Mouse (Mus musculus): ENCODE data around the gene Gm26741. TPM values are rescaled to one million over a fixed set of nuclear protein-coding genes. Genes with fewer than 3 reads are reported as not detected.

The Gm26741 gene
- polyA plus RNA-seq, 1 experiment from 2014 or later = not detected

- no peaks in the 10 kb centered on the region for H3K9me3 ChIP-seq
- no peak overlapping the region for H3K4me3 ChIP-seq
- H3K4me2 ChIP-seq = no peak overlapping the region
- no peaks in the 10 kb centered on the region for H3K36me3 ChIP-seq
- H3K9ac ChIP-seq = no peak overlapping the region
- no peak overlapping the region for H3K27ac ChIP-seq
- H3K4me1 ChIP-seq (replicated peaks) = peaks cover 22% of the 10 kb centered on the region
- H3K27me3 ChIP-seq = no peaks in the 10 kb centered on the region
- 93% methylated on average over 2 of the region's 2 CpGs for WGBS
- no peak for ATAC-seq (ENCODE audit: low FRiP score)
Observed at GRCm38 (mm10) chr10:52376422-52376821, 17.9 kb downstream of the Gm26741 start.

GRCm38 (mm10) chr10:52377813-52378212, 19.2 kb downstream of the Gm26741 start:
- Histone ChIP-seq H3K36me3 (no peaks in the 10 kb centered on the region), H3K4me1 (replicated peaks) (peaks cover 25% of the 10 kb centered on the region), H3K27ac (no peak overlapping the region), H3K9me3 (no peaks in the 10 kb centered on the region), H3K4me2 (no peak overlapping the region), H3K27me3 (no peaks in the 10 kb centered on the region), H3K9ac (no peak overlapping the region), H3K4me3 (no peak overlapping the region)
- ATAC-seq (ENCODE audit: low FRiP score) = no peak
- WGBS = 90% methylated on average over 2 of the region's 2 CpGs

- no peaks in the 10 kb centered on the region for H3K36me3 ChIP-seq
- no peaks in the 10 kb centered on the region for H3K27me3 ChIP-seq
- no peaks in the 10 kb centered on the region for H3K9me3 ChIP-seq
- ATAC-seq (ENCODE audit: low FRiP score) = peak; percentile 71
- H3K9ac ChIP-seq = peak overlapping the region; percentile 92
- peaks cover 29% of the 10 kb centered on the region for H3K4me1 ChIP-seq (replicated peaks)
- WGBS = under 1% methylated on average over 19 of the region's 19 CpGs
- peak overlapping the region; percentile 95 for H3K27ac ChIP-seq
- peak overlapping the region; percentile 70 for H3K4me3 ChIP-seq
- H3K4me2 ChIP-seq = peak overlapping the region; percentile 63
Observed at GRCm38 (mm10) chr10:52381321-52381801, 22.8 kb downstream of the Gm26741 start.

- no peaks in the 10 kb centered on the region for H3K9me3 ChIP-seq
- no peaks in the 10 kb centered on the region for H3K27me3 ChIP-seq
- H3K27ac ChIP-seq = peak within 1 kb of the TSS; percentile 95
- ATAC-seq (ENCODE audit: low FRiP score) = peak; percentile 98
- H3K4me2 ChIP-seq = peak within 1 kb of the TSS; percentile 63
- H3K36me3 ChIP-seq = no peaks in the 10 kb centered on the region
- under 1% methylated on average over 66 of the region's 71 CpGs for WGBS
- H3K4me1 ChIP-seq (replicated peaks) = peaks cover 29% of the 10 kb centered on the region
- peak within 1 kb of the TSS; percentile 92 for H3K9ac ChIP-seq
- H3K4me3 ChIP-seq = peak within 1 kb of the TSS; percentile 70
Observed at GRCm38 (mm10) chr10:52381845-52382591, 23.5 kb downstream of the Gm26741 start, which contains the start of gene Gopc. TSS of gene Gopc (minus strand) at chr10:52382124.

- Histone ChIP-seq H3K27ac (no peak overlapping the region), H3K27me3 (no peaks in the 10 kb centered on the region), H3K9me3 (no peaks in the 10 kb centered on the region), H3K4me1 (replicated peaks) (peaks cover 24% of the 10 kb centered on the region), H3K36me3 (no peaks in the 10 kb centered on the region), H3K4me2 (peak overlapping the region; percentile 63), H3K4me3 (peak overlapping the region; percentile 70), H3K9ac (peak overlapping the region; percentile 92; the same call in 1 of the 2 replicates)
- no peak for ATAC-seq (ENCODE audit: low FRiP score)
- whole genome bisulfite sequencing = 84% methylated on average over 6 of the region's 6 CpGs
Observed at GRCm38 (mm10) chr10:52383022-52383421, 24.5 kb downstream of the Gm26741 start.

GRCm38 (mm10) chr10:52383522-52383921, 25.0 kb downstream of the Gm26741 start:
- peaks cover 19% of the 10 kb centered on the region for H3K4me1 ChIP-seq (replicated peaks)
- H3K4me2 ChIP-seq = no peak overlapping the region
- H3K27ac ChIP-seq = no peak overlapping the region
- no peaks in the 10 kb centered on the region for H3K36me3 ChIP-seq
- H3K9me3 ChIP-seq = no peaks in the 10 kb centered on the region
- 94% methylated on average over 1 of the region's 1 CpGs for WGBS
- no peak overlapping the region; the same call in 1 of the 2 replicates for H3K9ac ChIP-seq
- no peak overlapping the region for H3K4me3 ChIP-seq
- no peak for ATAC-seq (ENCODE audit: low FRiP score)
- H3K27me3 ChIP-seq = no peaks in the 10 kb centered on the region

DNA sequence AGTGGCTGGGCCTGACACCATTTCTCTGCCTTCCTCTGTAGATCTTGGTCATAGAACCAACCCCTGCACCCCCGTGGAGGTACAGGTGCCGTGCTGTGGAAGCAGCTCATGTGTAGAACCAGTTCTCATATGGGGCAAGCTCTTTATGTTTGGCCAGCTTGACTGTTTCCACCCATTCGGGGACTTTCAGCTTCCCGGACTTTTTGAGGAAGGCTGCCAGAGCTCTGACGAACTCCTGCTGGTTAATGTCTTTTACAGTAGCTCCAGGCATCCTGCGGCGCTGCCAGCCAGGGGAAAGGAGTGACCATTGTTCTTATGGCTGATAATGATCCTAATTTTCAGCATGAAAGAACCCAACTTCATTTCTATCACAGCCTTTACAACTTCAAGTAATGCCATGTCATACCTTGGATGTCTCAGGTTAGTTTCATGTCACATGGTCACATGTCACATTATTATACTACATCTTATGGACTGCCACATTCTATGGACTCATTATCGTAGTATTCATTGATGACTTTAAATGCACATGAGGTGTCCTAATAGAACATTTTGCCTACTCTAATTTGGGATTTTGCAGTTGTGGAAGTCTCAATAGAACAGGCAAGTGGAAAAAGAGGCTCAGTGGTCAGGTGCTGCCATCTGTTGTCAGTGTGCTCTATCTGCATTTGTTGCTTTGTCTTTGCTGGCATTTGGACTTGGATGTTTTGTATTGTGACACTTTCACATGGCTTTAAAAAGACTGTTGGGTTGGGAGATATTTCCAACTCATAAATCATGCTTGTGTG, 26.4 kb downstream of the Gm26741 start:
- no peak for ATAC-seq (ENCODE audit: low FRiP score)
- Histone ChIP-seq H3K27ac (no peak overlapping the region), H3K4me1 (replicated peaks) (peaks cover 7% of the 10 kb centered on the region), H3K27me3 (no peaks in the 10 kb centered on the region), H3K4me3 (no peak overlapping the region), H3K9me3 (no peaks in the 10 kb centered on the region), H3K4me2 (no peak overlapping the region), H3K36me3 (no peaks in the 10 kb centered on the region), H3K9ac (no peak overlapping the region)
- 42% methylated on average over 8 of the region's 8 CpGs for WGBS

- no peak for ATAC-seq (ENCODE audit: low FRiP score)
- Histone ChIP-seq H3K36me3 (no peaks in the 10 kb centered on the region), H3K9ac (no peak overlapping the region), H3K4me3 (no peak overlapping the region), H3K4me2 (no peak overlapping the region), H3K27ac (no peak overlapping the region), H3K4me1 (replicated peaks) (peaks cover 7% of the 10 kb centered on the region), H3K9me3 (no peaks in the 10 kb centered on the region), H3K27me3 (no peaks in the 10 kb centered on the region)
- 66% methylated on average over 4 of the region's 4 CpGs for WGBS
Observed at GRCm38 (mm10) chr10:52387192-52387591, 28.6 kb downstream of the Gm26741 start.

GRCm38 (mm10) chr10:52388922-52389430, 30.4 kb downstream of the Gm26741 start, which contains the start of gene Nepn:
TSS of gene Nepn (plus strand) at chr10:52388972.
- H3K27me3 ChIP-seq = no peaks in the 10 kb centered on the region
- H3K4me3 ChIP-seq = no peak within 1 kb of the TSS
- no peaks in the 10 kb centered on the region for H3K36me3 ChIP-seq
- no peaks in the 10 kb centered on the region for H3K9me3 ChIP-seq
- H3K27ac ChIP-seq = no peak within 1 kb of the TSS
- H3K4me2 ChIP-seq = no peak within 1 kb of the TSS
- no peaks in the 10 kb centered on the region for H3K4me1 ChIP-seq (replicated peaks)
- WGBS = 83% methylated on average over 5 of the region's 5 CpGs
- no peak for ATAC-seq (ENCODE audit: low FRiP score)
- H3K9ac ChIP-seq = no peak within 1 kb of the TSS

- Histone ChIP-seq H3K4me1 (replicated peaks) (no peaks in the 10 kb centered on the region), H3K9ac (no peak overlapping the region), H3K4me3 (no peak overlapping the region), H3K27ac (no peak overlapping the region), H3K36me3 (no peaks in the 10 kb centered on the region), H3K4me2 (no peak overlapping the region), H3K9me3 (no peaks in the 10 kb centered on the region), H3K27me3 (no peaks in the 10 kb centered on the region)
- 84% methylated on average over 3 of the region's 3 CpGs for WGBS
- no peak for ATAC-seq (ENCODE audit: low FRiP score)
Observed at GRCm38 (mm10) chr10:52389438-52389837, 30.9 kb downstream of the Gm26741 start.

- Histone ChIP-seq H3K4me3 (no peak overlapping the region), H3K9me3 (no peaks in the 10 kb centered on the region), H3K27me3 (no peaks in the 10 kb centered on the region), H3K36me3 (no peaks in the 10 kb centered on the region), H3K27ac (no peak overlapping the region), H3K4me2 (no peak overlapping the region), H3K4me1 (replicated peaks) (no peaks in the 10 kb centered on the region), H3K9ac (no peak overlapping the region)
- 87% methylated on average over 2 of the region's 2 CpGs for WGBS
- ATAC-seq (ENCODE audit: low FRiP score) = no peak
Observed at GRCm38 (mm10) chr10:52391208-52391607, 32.6 kb downstream of the Gm26741 start.

DNA sequence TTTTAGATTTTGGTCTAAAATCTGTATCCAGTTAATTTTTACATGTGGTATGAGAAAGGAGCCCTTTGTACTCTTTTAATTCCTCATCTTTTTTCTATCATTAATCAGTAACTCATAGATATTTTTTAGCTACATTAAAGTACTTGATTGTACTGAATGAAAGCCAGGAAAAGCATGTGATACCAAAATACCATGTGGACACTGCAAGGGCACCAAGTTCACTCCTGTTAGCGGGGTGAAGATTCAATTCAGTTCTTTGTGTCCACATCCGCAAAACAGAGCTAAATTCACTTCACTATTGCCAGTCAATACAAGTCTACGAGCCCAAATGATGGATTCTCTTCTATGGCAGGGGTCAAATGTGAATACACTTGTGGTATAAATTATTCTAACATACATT, 38.1 kb downstream of the Gm26741 start:
- 90% methylated on average over 3 of the region's 3 CpGs for WGBS
- H3K9ac ChIP-seq = no peak overlapping the region
- ATAC-seq (ENCODE audit: low FRiP score) = no peak
- no peaks in the 10 kb centered on the region for H3K4me1 ChIP-seq (replicated peaks)
- H3K36me3 ChIP-seq = no peaks in the 10 kb centered on the region
- H3K4me2 ChIP-seq = no peak overlapping the region
- no peak overlapping the region for H3K4me3 ChIP-seq
- H3K27me3 ChIP-seq = no peaks in the 10 kb centered on the region
- no peaks in the 10 kb centered on the region for H3K9me3 ChIP-seq
- H3K27ac ChIP-seq = no peak overlapping the region

Measured in hindbrain, embryonic 13.5 days (tissue).